In genomic region chr3:84106106-84106505, GRCm38 (mm10) we compare ENCODE assay signal across 11 mouse cellular contexts.
"Had no signal": no experiment of that assay in that cellular context is flagged by ENCODE, and none has a peak within 500 bp of the region (broad histone marks: within the 10 kb centered on the region; RNA-seq: fewer than 3 reads in every experiment).

No protein-coding gene starts in this region.

- H3K36me3 ChIP-seq: limb, embryonic 15.5 days; midbrain, embryonic 13.5 days had no signal

- DNase-seq: layer of hippocampus, adult 9-11 months; layer of hippocampus, postnatal 36 days; lung, adult 18-20 months; lung, postnatal 36 days; right cerebral cortex, adult 18-20 months; thymus, postnatal 4 days had no signal

- H3K4me1 ChIP-seq: limb, embryonic 15.5 days; midbrain, embryonic 13.5 days had no signal

- H3K4me3 ChIP-seq: limb, embryonic 15.5 days; midbrain, embryonic 13.5 days had no signal

- H3K27me3 ChIP-seq: limb, embryonic 15.5 days had no signal

- H3K27ac ChIP-seq: kidney, postnatal 0 days; limb, embryonic 15.5 days; liver, embryonic 14.5 days; midbrain, embryonic 13.5 days; stomach, postnatal 0 days had no signal
